Mouse (Mus musculus) myocyte (in vitro differentiated cells): ENCODE results near the gene Amn1.
"Not testable (repeated sequence)": the region's sequence is repeated elsewhere in the genome, so short reads cannot be mapped to it uniquely, and the experiment has no call there.

Source experiments
- MAX ChIP-seq: IDR thresholded peaks from one replicate; pipeline ENCODE4 v1.6.1; 2011; ENCODE audit warnings: low read depth, mild to moderate bottlenecking, control low read depth
- MYOD1 ChIP-seq, 3 experiments: IDR thresholded peaks; one replicate each; pipeline ENCODE4 v1.6.1; 2011; ENCODE audit warnings: control low read depth in 2 of 3, low read depth in 2 of 3, mild to moderate bottlenecking in 2 of 3, moderate library complexity in 1 of 3; ENCODE audit not compliant: insufficient read length in 2 of 3, control insufficient read depth in 1 of 3
- MYOG ChIP-seq, 3 experiments: IDR thresholded peaks; one replicate each; pipeline ENCODE4 v1.6.1; 2011; ENCODE audit warnings: control low read depth in 2 of 3, low read depth in 2 of 3, mild to moderate bottlenecking in 2 of 3; ENCODE audit not compliant: insufficient read length in 2 of 3, control insufficient read depth in 1 of 3, insufficient read depth in 1 of 3
- POLR2A ChIP-seq: IDR thresholded peaks from one replicate; pipeline ENCODE4 v1.6.1; 2011; ENCODE audit warnings: low read depth, mild to moderate bottlenecking, control low read depth, moderate library complexity; ENCODE audit not compliant: insufficient read length
- POLR2AphosphoS2 ChIP-seq: IDR thresholded peaks from one replicate; pipeline ENCODE4 v1.6.1; 2011; ENCODE audit warnings: low read depth, control low read depth; ENCODE audit not compliant: insufficient read length
- USF1 ChIP-seq: IDR thresholded peaks from one replicate; pipeline ENCODE4 v1.6.1; 2011; ENCODE audit warnings: low read depth, mild to moderate bottlenecking, control low read depth, moderate library complexity

- TF ChIP-seq POLR2A; POLR2AphosphoS2; MAX; MYOD1 (IDR thresholded peaks at IDR 0.05; ENCODE audit: control insufficient read depth in 1 of 3, insufficient read length in 2 of 3, low read depth in 2 of 3); MYOG (IDR thresholded peaks at IDR 0.05; ENCODE audit: control insufficient read depth in 1 of 3, insufficient read depth in 1 of 3, insufficient read length in 2 of 3, low read depth in 2 of 3); USF1: not testable (repeated sequence)
Measured at GRCm38 (mm10) chr6:149167038-149167437, 21.5 kb downstream of the Amn1 start.
